Comparison of ENCODE assay signal across 8 mouse cellular contexts in the genomic region with DNA sequence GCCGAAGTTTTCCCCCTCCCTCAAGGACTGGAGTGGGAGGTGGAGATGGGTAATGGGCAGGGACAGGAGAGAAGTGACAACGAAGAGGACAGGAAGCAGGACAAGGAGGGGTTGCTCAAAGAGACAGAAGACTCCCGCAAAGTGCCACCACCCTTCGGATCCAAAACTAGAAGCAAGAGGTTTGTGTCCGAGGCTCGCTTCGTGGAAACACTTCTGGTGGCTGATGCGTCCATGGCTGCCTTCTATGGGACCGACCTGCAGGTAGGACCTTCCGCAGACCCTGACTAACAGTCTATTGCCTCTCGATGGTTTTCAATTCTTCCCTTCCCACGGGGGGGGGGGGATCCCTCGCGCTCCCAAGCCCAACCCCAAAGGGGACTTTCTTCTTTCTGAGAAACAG. TPM values are rescaled to one million over a fixed set of nuclear protein-coding genes. Genes with fewer than 3 reads are reported as not detected.
A peak's percentile ranks its signal among the peaks of the same experiment; 100 is the strongest.
DNase-seq lines count a peak whose midpoint lies in the region; ATAC-seq and TF ChIP-seq lines count a peak whose summit lies in the region.

No protein-coding gene starts in this region.

- DNase-seq in kidney, postnatal 0 days (ENCODE audit: low spot score), result no peak
- no peak for DNase-seq in kidney, adult 11 months
- DNase-seq in hindbrain, embryonic 14.5 days (ENCODE audit: low spot score), result no peak
- DNase-seq in adrenal gland, adult 18-20 months (ENCODE audit: low spot score in 2 of 2), result no peak
- no peak for DNase-seq in layer of hippocampus, postnatal 25 days (ENCODE audit: extremely low spot score in 1 of 2, low spot score in 1 of 2)
- no peak for DNase-seq in thymus, postnatal 4 days

- ATAC-seq in kidney, postnatal 0 days (replicated peaks; ENCODE audit: low FRiP score, low read depth), result no peak
- ATAC-seq in embryonic facial prominence, embryonic 12.5 days (ENCODE audit: insufficient number of reproducible peaks, insufficient read depth, low FRiP score, low TSS enrichment), result no peak
- no peak for ATAC-seq in hindbrain, embryonic 14.5 days (ENCODE audit: low FRiP score)
- ATAC-seq in midbrain, embryonic 15.5 days (replicated peaks), result no peak

- peak overlapping the region; percentile 95 for H3K4me2 ChIP-seq in kidney, postnatal 0 days (ENCODE audit: low read length)
- peak overlapping the region; percentile 100 for H3K4me2 ChIP-seq in embryonic facial prominence, embryonic 12.5 days (replicated peaks)
- peak overlapping the region; percentile 98 for H3K4me2 ChIP-seq in hindbrain, embryonic 14.5 days (replicated peaks)
- H3K4me2 ChIP-seq in midbrain, embryonic 15.5 days, result peak overlapping the region; percentile 98

- no peaks in the 10 kb centered on the region; the same call in 1 of the 2 replicates for H3K4me1 ChIP-seq in kidney, postnatal 0 days (replicated peaks; ENCODE audit: insufficient read depth, low read length)
- 0 out of 2 replicates have a peak, but pooled peaks cover 13% of the 10 kb centered on the region for H3K4me1 ChIP-seq in embryonic facial prominence, embryonic 12.5 days
- 0 out of 2 replicates have a peak, but pooled peaks cover 12% of the 10 kb centered on the region for H3K4me1 ChIP-seq in hindbrain, embryonic 14.5 days (replicated peaks; ENCODE audit: control insufficient read depth, insufficient read depth, low read length)
- H3K4me1 ChIP-seq in midbrain, embryonic 15.5 days, result peaks cover 19% of the 10 kb centered on the region

- whole genome bisulfite sequencing in kidney, postnatal 0 days, result under 1% methylated on average over 14 of the region's 14 CpGs
- 2% methylated on average over 14 of the region's 14 CpGs for WGBS in embryonic facial prominence, embryonic 12.5 days
- WGBS in hindbrain, embryonic 14.5 days, result 2% methylated on average over 14 of the region's 14 CpGs
- WGBS in midbrain, embryonic 15.5 days, result 0% methylated on average over 13 of the region's 14 CpGs

- peak overlapping the region; percentile 43 for H3K4me3 ChIP-seq in kidney, postnatal 0 days (replicated peaks; ENCODE audit: low read depth, low read length)
- peak overlapping the region; percentile 59 for H3K4me3 ChIP-seq in embryonic facial prominence, embryonic 12.5 days
- peak overlapping the region; percentile 67 for H3K4me3 ChIP-seq in hindbrain, embryonic 14.5 days (replicated peaks; ENCODE audit: low read length)
- H3K4me3 ChIP-seq in midbrain, embryonic 15.5 days, result peak overlapping the region; percentile 78

- H3K27me3 ChIP-seq in kidney, postnatal 0 days (ENCODE audit: insufficient read depth, low read length), result peaks cover 44% of the 10 kb centered on the region
- peaks cover 63% of the 10 kb centered on the region for H3K27me3 ChIP-seq in embryonic facial prominence, embryonic 12.5 days
- H3K27me3 ChIP-seq in hindbrain, embryonic 14.5 days (ENCODE audit: control insufficient read depth, insufficient read depth, low read length), result peaks cover 32% of the 10 kb centered on the region
- peaks cover 39% of the 10 kb centered on the region for H3K27me3 ChIP-seq in midbrain, embryonic 15.5 days (replicated peaks)

- H3K36me3 ChIP-seq in kidney, postnatal 0 days (ENCODE audit: insufficient read depth, low read length), result no peaks in the 10 kb centered on the region
- H3K36me3 ChIP-seq in embryonic facial prominence, embryonic 12.5 days, result no peaks in the 10 kb centered on the region
- H3K36me3 ChIP-seq in hindbrain, embryonic 14.5 days (replicated peaks; ENCODE audit: control insufficient read depth, insufficient read depth), result no peaks in the 10 kb centered on the region
- H3K36me3 ChIP-seq in midbrain, embryonic 15.5 days (replicated peaks), result no peaks in the 10 kb centered on the region

- no peak for TF ChIP-seq CTCF in kidney, postnatal 0 days (IDR thresholded peaks at IDR 0.05; ENCODE audit: low read depth)

- 0 out of 2 replicates have a peak overlapping the region, but pooled peaks have one; percentile 41 for H3K9ac ChIP-seq in kidney, postnatal 0 days (ENCODE audit: low read depth, low read length)
- H3K9ac ChIP-seq in embryonic facial prominence, embryonic 12.5 days, result peak overlapping the region; percentile 57
- H3K9ac ChIP-seq in hindbrain, embryonic 14.5 days, result peak overlapping the region; percentile 81
- peak overlapping the region; percentile 67 for H3K9ac ChIP-seq in midbrain, embryonic 15.5 days

- no peaks in the 10 kb centered on the region for H3K9me3 ChIP-seq in kidney, postnatal 0 days (replicated peaks; ENCODE audit: low read length)
- no peaks in the 10 kb centered on the region for H3K9me3 ChIP-seq in embryonic facial prominence, embryonic 12.5 days
- H3K9me3 ChIP-seq in hindbrain, embryonic 14.5 days (ENCODE audit: control insufficient read depth, low read length), result no peaks in the 10 kb centered on the region
- H3K9me3 ChIP-seq in midbrain, embryonic 15.5 days, result no peaks in the 10 kb centered on the region

- H3K27ac ChIP-seq in kidney, postnatal 0 days, result no peak overlapping the region
- H3K27ac ChIP-seq in embryonic facial prominence, embryonic 12.5 days, result no peak overlapping the region
- H3K27ac ChIP-seq in hindbrain, embryonic 14.5 days, result no peak overlapping the region
- H3K27ac ChIP-seq in midbrain, embryonic 15.5 days, result no peak overlapping the region

RNA-seq across cellular contexts. Expression of a gene that starts 1.0 kb away (rescaled TPM):
- 0.66 and 0.80 TPM in 2 replicates for polyA plus RNA-seq in kidney, postnatal 0 days (2015; fragmentation: Nextera tagmentation; extraction: Ambion mirVana)
- 2.0 and 2.5 TPM in 2 replicates for polyA plus RNA-seq in embryonic facial prominence, embryonic 12.5 days (2016; fragmentation: Nextera tagmentation; extraction: Ambion mirVana)
- polyA plus RNA-seq in hindbrain, embryonic 14.5 days (2014; fragmentation: Nextera tagmentation; extraction: Ambion mirVana), result 2.0 and 3.0 TPM in 2 replicates
- 1.7 and 2.4 TPM in 2 replicates for polyA plus RNA-seq in midbrain, embryonic 15.5 days (2015; fragmentation: Nextera tagmentation; extraction: Ambion mirVana)
- total RNA-seq in adrenal gland, adult 18-20 months (2021), result under 1 TPM; 0.16 to 0.23 TPM
- 1 to 10 TPM; 4.4 to 4.5 TPM for total RNA-seq in layer of hippocampus, postnatal 25 days (2021)

RNA-seq across cellular contexts. Expression of a gene that starts 21.1 kb away (rescaled TPM):
- 4.9 and 5.8 TPM in 2 replicates for polyA plus RNA-seq in kidney, postnatal 0 days (2015; fragmentation: Nextera tagmentation; extraction: Ambion mirVana)
- polyA plus RNA-seq in embryonic facial prominence, embryonic 12.5 days (2016; fragmentation: Nextera tagmentation; extraction: Ambion mirVana), result 21.7 and 22.4 TPM in 2 replicates
- polyA plus RNA-seq in hindbrain, embryonic 14.5 days (2014; fragmentation: Nextera tagmentation; extraction: Ambion mirVana), result 4.6 and 4.8 TPM in 2 replicates
- 6.4 and 7.3 TPM in 2 replicates for polyA plus RNA-seq in midbrain, embryonic 15.5 days (2015; fragmentation: Nextera tagmentation; extraction: Ambion mirVana)
- total RNA-seq in adrenal gland, adult 18-20 months (2021), result 1 to 10 TPM; 4.0 to 5.8 TPM
- 1 to 10 TPM; 3.9 to 5.4 TPM for total RNA-seq in layer of hippocampus, postnatal 25 days (2021)
